Mouse (Mus musculus): ENCODE data around the gene Gm49339. TPM values are rescaled to one million over a fixed set of nuclear protein-coding genes. Genes with fewer than 3 reads are reported as not detected.
"Not testable (repeated sequence)": the region's sequence is repeated elsewhere in the genome, so short reads cannot be mapped to it uniquely, and the experiment has no call there.

Gm49339 gene
- polyA plus RNA-seq, 1 experiment from 2014 or later, result 0.99 TPM

- Histone ChIP-seq H3K27me3 (ENCODE audit: insufficient read depth, low read length) (no peaks in the 10 kb centered on the region), H3K9ac (no peak overlapping the region), H3K4me2 (no peak overlapping the region), H3K9me3 (ENCODE audit: low read depth, low read length) (no peaks in the 10 kb centered on the region), H3K36me3 (ENCODE audit: insufficient read depth) (no peaks in the 10 kb centered on the region), H3K27ac (ENCODE audit: low read depth) (no peak overlapping the region), H3K4me1 (ENCODE audit: insufficient read depth) (no peaks in the 10 kb centered on the region), H3K4me3 (ENCODE audit: low read depth, low read length) (no peak overlapping the region)
- WGBS, result 69% methylated on average over 4 of the region's 4 CpGs
- ATAC-seq (ENCODE audit: insufficient read depth) (no peak), DNase-seq (no peak)
- TF ChIP-seq CTCF (IDR thresholded peaks at IDR 0.05; ENCODE audit: low read depth), result no peak
Observed at GRCm38 (mm10) chr10:51456369-51456768, 24.0 kb upstream of the Gm49339 start.

GRCm38 (mm10) chr10:51463800-51464199 lies 16.6 kb upstream of the Gm49339 start:
- not testable (repeated sequence) for H3K4me1 ChIP-seq (ENCODE audit: insufficient read depth); DNase-seq; ATAC-seq (ENCODE audit: insufficient read depth); H3K27me3 ChIP-seq (ENCODE audit: insufficient read depth, low read length); H3K4me3 ChIP-seq (ENCODE audit: low read depth, low read length); H3K4me2 ChIP-seq; H3K27ac ChIP-seq (ENCODE audit: low read depth); H3K9ac ChIP-seq; H3K36me3 ChIP-seq (ENCODE audit: insufficient read depth); H3K9me3 ChIP-seq (ENCODE audit: low read depth, low read length)
- WGBS, result 54% methylated on average over 4 of the region's 4 CpGs

- H3K4me1 ChIP-seq (ENCODE audit: insufficient read depth); H3K9ac ChIP-seq; H3K36me3 ChIP-seq (ENCODE audit: insufficient read depth); ATAC-seq (ENCODE audit: insufficient read depth); H3K27ac ChIP-seq (ENCODE audit: low read depth); H3K4me2 ChIP-seq; H3K4me3 ChIP-seq (ENCODE audit: low read depth, low read length); H3K27me3 ChIP-seq (ENCODE audit: insufficient read depth, low read length); DNase-seq; H3K9me3 ChIP-seq (ENCODE audit: low read depth, low read length): not testable (repeated sequence)
- no CpG with 5 or more reads among the region's 2 CpGs for WGBS
Observed at GRCm38 (mm10) chr10:51490691-51491090, 10.3 kb downstream of the Gm49339 start, which contains the start of gene Lilrb4a. Gene Lilrb4a, plus strand, starts transcription at chr10:51490956.

- H3K4me2 ChIP-seq, result no peak overlapping the region
- no peak overlapping the region for H3K9ac ChIP-seq
- no peaks in the 10 kb centered on the region for H3K36me3 ChIP-seq (ENCODE audit: insufficient read depth)
- DNase-seq, result no peak
- ATAC-seq (ENCODE audit: insufficient read depth), result no peak
- no peaks in the 10 kb centered on the region for H3K9me3 ChIP-seq (ENCODE audit: low read depth, low read length)
- H3K4me3 ChIP-seq (ENCODE audit: low read depth, low read length), result no peak overlapping the region
- no peak overlapping the region for H3K27ac ChIP-seq (ENCODE audit: low read depth)
- H3K4me1 ChIP-seq (ENCODE audit: insufficient read depth), result no peaks in the 10 kb centered on the region
- TF ChIP-seq CTCF (IDR thresholded peaks at IDR 0.05; ENCODE audit: low read depth), result no peak
- no peaks in the 10 kb centered on the region for H3K27me3 ChIP-seq (ENCODE audit: insufficient read depth, low read length)
Observed at GRCm38 (mm10) chr10:51520021-51520420, 39.6 kb downstream of the Gm49339 start.

GRCm38 (mm10) chr10:51521453-51521852 lies 41.0 kb downstream of the Gm49339 start:
- no peak overlapping the region for H3K4me2 ChIP-seq
- no peaks in the 10 kb centered on the region for H3K36me3 ChIP-seq (ENCODE audit: insufficient read depth)
- no peak overlapping the region for H3K4me3 ChIP-seq (ENCODE audit: low read depth, low read length)
- no peak overlapping the region for H3K9ac ChIP-seq
- no peak for TF ChIP-seq CTCF (IDR thresholded peaks at IDR 0.05; ENCODE audit: low read depth)
- no peak for DNase-seq
- no peaks in the 10 kb centered on the region for H3K4me1 ChIP-seq (ENCODE audit: insufficient read depth)
- no peak overlapping the region for H3K27ac ChIP-seq (ENCODE audit: low read depth)
- ATAC-seq (ENCODE audit: insufficient read depth), result no peak
- no peaks in the 10 kb centered on the region for H3K27me3 ChIP-seq (ENCODE audit: insufficient read depth, low read length)
- no peaks in the 10 kb centered on the region for H3K9me3 ChIP-seq (ENCODE audit: low read depth, low read length)

GRCm38 (mm10) chr10:51526090-51526489 lies 45.7 kb downstream of the Gm49339 start:
- H3K9ac ChIP-seq, result no peak overlapping the region
- WGBS, result 60% methylated on average over 7 of the region's 7 CpGs
- ATAC-seq (ENCODE audit: insufficient read depth), result no peak

GRCm38 (mm10) chr10:51526633-51527032 lies 46.2 kb downstream of the Gm49339 start:
- H3K4me2 ChIP-seq, result no peak overlapping the region
- no peaks in the 10 kb centered on the region for H3K36me3 ChIP-seq (ENCODE audit: insufficient read depth)
- H3K27me3 ChIP-seq (ENCODE audit: insufficient read depth, low read length), result no peaks in the 10 kb centered on the region
- no peaks in the 10 kb centered on the region for H3K9me3 ChIP-seq (ENCODE audit: low read depth, low read length)
- TF ChIP-seq CTCF (IDR thresholded peaks at IDR 0.05; ENCODE audit: low read depth), result no peak
- DNase-seq, result no peak
- no peak overlapping the region for H3K27ac ChIP-seq (ENCODE audit: low read depth)
- ATAC-seq (ENCODE audit: insufficient read depth), result no peak
- no peak overlapping the region for H3K4me3 ChIP-seq (ENCODE audit: low read depth, low read length)
- H3K4me1 ChIP-seq (ENCODE audit: insufficient read depth), result no peaks in the 10 kb centered on the region
- H3K9ac ChIP-seq, result no peak overlapping the region
- WGBS, result 64% methylated on average over 4 of the region's 4 CpGs

More at GRCm38 (mm10) chr10:51526090-51526489, 45.7 kb downstream of the Gm49339 start:
- Histone ChIP-seq H3K27me3 (ENCODE audit: insufficient read depth, low read length) (no peaks in the 10 kb centered on the region), H3K36me3 (ENCODE audit: insufficient read depth) (no peaks in the 10 kb centered on the region), H3K27ac (ENCODE audit: low read depth) (no peak overlapping the region), H3K4me3 (ENCODE audit: low read depth, low read length) (no peak overlapping the region), H3K4me2 (no peak overlapping the region), H3K4me1 (ENCODE audit: insufficient read depth) (no peaks in the 10 kb centered on the region), H3K9me3 (ENCODE audit: low read depth, low read length) (no peaks in the 10 kb centered on the region)
- no peak for DNase-seq
- TF ChIP-seq CTCF (IDR thresholded peaks at IDR 0.05; ENCODE audit: low read depth), result no peak

- no peak overlapping the region for H3K4me2 ChIP-seq
- H3K9ac ChIP-seq, result no peak overlapping the region
- H3K27me3 ChIP-seq (ENCODE audit: insufficient read depth, low read length), result no peaks in the 10 kb centered on the region
- no peaks in the 10 kb centered on the region for H3K4me1 ChIP-seq (ENCODE audit: insufficient read depth)
- WGBS, result 40% methylated on average over 8 of the region's 8 CpGs
- H3K27ac ChIP-seq (ENCODE audit: low read depth), result no peak overlapping the region
- no peak for TF ChIP-seq CTCF (IDR thresholded peaks at IDR 0.05; ENCODE audit: low read depth)
- H3K36me3 ChIP-seq (ENCODE audit: insufficient read depth), result no peaks in the 10 kb centered on the region
- ATAC-seq (ENCODE audit: insufficient read depth) (no peak), DNase-seq (no peak)
- H3K9me3 ChIP-seq (ENCODE audit: low read depth, low read length), result no peaks in the 10 kb centered on the region
- H3K4me3 ChIP-seq (ENCODE audit: low read depth, low read length), result no peak overlapping the region
Observed at GRCm38 (mm10) chr10:51528840-51529434, 48.5 kb downstream of the Gm49339 start.
